Mouse (Mus musculus) limb, embryonic 14.5 days (tissue): ENCODE measurements at regions not wholly inside any gene's neighbourhood (a gene's known extent, or its start where the extent isn't known, plus 50 kb on each side); places are given as distances from the start of the nearest gene placed in this dataset.

Experiments used
- ATAC-seq: fragments of 200-750 bp; cut with Nextera tagmentation; 2 replicates; pipeline ENCODE4 v1.8.0; 2017; ENCODE audit warnings: low read depth, moderate number of reproducible peaks, moderate TSS enrichment; ENCODE audit not compliant: low FRiP score
- DNase-seq: peaks from one replicate; pipeline ENCODE4 v3.0.0-alpha.2; 2015; ENCODE audit warnings: low spot score
- H3K27ac ChIP-seq: fragments of 300-500 bp; sonication (generic); replicated peaks from 2 replicates; pipeline ENCODE4 v1.5.1; 2014; ENCODE audit warnings: low read depth, mild to moderate bottlenecking, low read length, moderate library complexity, mixed read lengths
- H3K27me3 ChIP-seq: fragments of 300-500 bp; sonication (generic); 2 replicates; pipeline ENCODE4 v1.6.1; 2014; ENCODE audit warnings: low read length, mixed read lengths; ENCODE audit not compliant: control insufficient read depth, insufficient read depth
- H3K36me3 ChIP-seq: fragments of 300-500 bp; sonication (generic); 2 replicates; pipeline ENCODE4 v1.6.1; 2014; ENCODE audit warnings: mild to moderate bottlenecking, low read length, moderate library complexity, mixed read lengths; ENCODE audit not compliant: control insufficient read depth, insufficient read depth
- H3K4me1 ChIP-seq: fragments of 300-500 bp; sonication (generic); 2 replicates; pipeline ENCODE4 v1.6.1; 2014; ENCODE audit warnings: antibody characterized with exemption, low read length, mixed read lengths; ENCODE audit not compliant: control insufficient read depth, insufficient read depth
- H3K4me2 ChIP-seq: fragments of 300-500 bp; sonication (generic); replicated peaks from 2 replicates; pipeline ENCODE4 v1.6.1; 2014; ENCODE audit warnings: low read depth, mild to moderate bottlenecking, low read length, moderate library complexity; ENCODE audit not compliant: severe bottlenecking
- H3K4me3 ChIP-seq: fragments of 300-500 bp; sonication (generic); replicated peaks from 2 replicates; pipeline ENCODE4 v1.5.1; 2014; ENCODE audit warnings: low read length
- H3K9ac ChIP-seq: fragments of 300-500 bp; sonication (generic); 2 replicates; pipeline ENCODE4 v1.6.1; 2014; ENCODE audit warnings: mild to moderate bottlenecking, low read depth, low read length, moderate library complexity; ENCODE audit not compliant: severe bottlenecking
- H3K9me3 ChIP-seq: fragments of 300-500 bp; sonication (generic); 2 replicates; pipeline ENCODE4 v1.6.1; 2016; ENCODE audit warnings: low read length; ENCODE audit not compliant: control insufficient read depth
- POLR2A ChIP-seq: fragments of 200-500 bp; IDR thresholded peaks from 2 replicates; pipeline ENCODE4 v1.8.0; 2012; ENCODE audit warnings: inconsistent platforms, mild to moderate bottlenecking, moderate library complexity, borderline replicate concordance; ENCODE audit not compliant: insufficient read depth, insufficient read length; ENCODE audit errors: extremely low read depth
- WGBS: fragments of 180-500 bp; shearing (Covaris S2); extraction: QIAGEN DNeasy Blood & Tissue Kit; methylation state at CpG from one replicate; pipeline ENCODE4 v1.1.7; 2014; 5-methylcytosine and 5-hydroxymethylcytosine counted together

DNA sequence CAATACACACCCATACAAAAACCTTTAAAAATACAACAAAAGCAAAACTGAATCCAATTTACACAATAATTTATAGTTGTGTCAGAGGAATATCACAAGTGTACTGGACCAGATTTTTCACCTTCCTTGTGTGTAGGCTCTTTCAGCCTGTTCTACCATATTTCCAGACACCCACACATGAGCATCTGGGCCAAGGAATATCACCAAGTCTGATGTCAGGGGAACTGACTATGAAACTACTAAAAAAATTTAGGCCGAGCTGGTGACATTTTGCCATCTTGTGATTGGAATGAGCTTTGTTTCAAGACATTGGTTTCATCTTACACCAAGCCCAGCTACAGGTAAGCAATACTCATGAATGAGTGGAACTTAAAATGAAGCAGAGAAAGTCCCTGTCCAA, 234.9 kb upstream of the Emcn start:
- no peaks in the 10 kb centered on the region for H3K9me3 ChIP-seq
- no peaks in the 10 kb centered on the region for H3K27me3 ChIP-seq
- no peak overlapping the region for H3K9ac ChIP-seq
- WGBS = 74% methylated on average over 1 of the region's 1 CpGs
- H3K4me3 ChIP-seq = no peak overlapping the region
- no peak for TF ChIP-seq POLR2A
- ATAC-seq (no peak), DNase-seq (no peak)
- H3K36me3 ChIP-seq = no peaks in the 10 kb centered on the region
- H3K4me1 ChIP-seq = no peaks in the 10 kb centered on the region
- no peak overlapping the region for H3K27ac ChIP-seq
- no peak overlapping the region for H3K4me2 ChIP-seq

DNA sequence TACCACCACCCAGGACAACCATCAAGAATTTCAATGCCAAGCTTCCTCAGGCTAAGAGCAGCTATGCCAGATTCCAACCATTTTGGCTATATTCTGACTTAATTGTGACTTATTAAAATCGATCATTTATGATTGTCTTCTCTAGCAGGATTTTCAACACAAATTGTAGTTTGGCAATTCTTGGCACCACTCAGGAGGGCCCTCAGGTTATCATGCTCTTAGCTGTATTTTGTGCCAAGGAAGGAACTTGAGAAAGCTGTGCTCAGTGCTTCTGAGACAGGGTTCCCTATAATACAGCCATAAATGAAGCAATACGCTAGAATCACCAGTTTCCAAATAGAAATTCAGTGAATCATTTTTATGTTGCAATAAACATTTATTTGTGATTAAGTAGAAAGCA, 232.7 kb upstream of the Emcn start:
- H3K27ac ChIP-seq = no peak overlapping the region
- H3K4me1 ChIP-seq = no peaks in the 10 kb centered on the region
- H3K4me2 ChIP-seq = no peak overlapping the region
- no peaks in the 10 kb centered on the region for H3K9me3 ChIP-seq
- 88% methylated on average over 2 of the region's 2 CpGs for WGBS
- no peak overlapping the region for H3K9ac ChIP-seq
- ATAC-seq (no peak), DNase-seq (no peak)
- no peak overlapping the region for H3K4me3 ChIP-seq
- H3K36me3 ChIP-seq = no peaks in the 10 kb centered on the region
- H3K27me3 ChIP-seq = no peaks in the 10 kb centered on the region
- TF ChIP-seq POLR2A = no peak

DNA sequence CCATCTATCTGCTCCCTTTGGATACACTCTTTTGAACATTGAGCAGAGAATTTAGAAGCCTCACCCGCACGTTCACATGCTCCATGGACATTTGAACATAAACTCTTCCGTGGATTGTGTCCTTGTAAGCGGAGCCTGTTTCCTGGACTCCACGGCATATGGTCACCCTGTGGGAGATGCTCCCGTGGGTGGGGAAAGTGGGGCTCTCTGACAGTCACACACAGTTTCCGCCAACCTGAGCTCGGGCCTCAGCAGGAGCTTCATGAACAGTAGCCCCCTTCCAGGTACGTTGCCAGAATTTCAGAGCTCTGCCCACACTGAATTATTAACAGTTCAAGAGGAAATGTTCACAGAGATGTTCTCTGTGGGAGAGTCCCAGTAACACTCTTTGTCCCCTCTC, 231.1 kb upstream of the Emcn start:
- no peak overlapping the region for H3K27ac ChIP-seq
- DNase-seq (no peak), ATAC-seq (no peak)
- H3K9me3 ChIP-seq = no peaks in the 10 kb centered on the region
- H3K4me3 ChIP-seq = no peak overlapping the region
- TF ChIP-seq POLR2A = no peak
- H3K4me2 ChIP-seq = no peak overlapping the region
- H3K27me3 ChIP-seq = no peaks in the 10 kb centered on the region
- H3K36me3 ChIP-seq = no peaks in the 10 kb centered on the region
- H3K9ac ChIP-seq = no peak overlapping the region
- whole genome bisulfite sequencing = 94% methylated on average over 9 of the region's 9 CpGs
- H3K4me1 ChIP-seq = no peaks in the 10 kb centered on the region

DNA sequence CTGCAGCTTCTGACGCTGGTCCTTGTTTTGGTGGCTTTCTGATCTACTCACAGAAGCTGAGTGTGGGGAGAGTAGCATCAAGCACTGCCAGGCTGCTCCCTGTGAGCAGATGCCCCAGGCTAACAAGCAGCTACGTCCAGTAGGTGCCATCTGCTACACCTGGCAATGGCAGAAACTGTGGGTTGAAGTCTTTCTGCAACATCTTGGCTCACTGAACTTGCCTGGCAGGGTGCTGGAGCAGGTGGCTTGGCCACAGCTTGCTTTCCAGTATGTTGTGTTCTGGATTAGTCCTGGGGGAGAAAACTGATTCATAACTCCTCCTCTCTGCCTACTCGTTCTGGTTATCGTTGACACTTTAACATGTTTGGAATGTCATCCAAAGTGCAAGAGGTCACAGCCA, 230.4 kb upstream of the Emcn start:
- ATAC-seq (no peak), DNase-seq (no peak)
- H3K9ac ChIP-seq = no peak overlapping the region
- no peaks in the 10 kb centered on the region for H3K27me3 ChIP-seq
- no peak for TF ChIP-seq POLR2A
- no peaks in the 10 kb centered on the region for H3K36me3 ChIP-seq
- no peak overlapping the region for H3K4me3 ChIP-seq
- 59% methylated on average over 4 of the region's 4 CpGs for WGBS
- no peaks in the 10 kb centered on the region for H3K9me3 ChIP-seq
- no peak overlapping the region for H3K27ac ChIP-seq
- no peaks in the 10 kb centered on the region for H3K4me1 ChIP-seq
- no peak overlapping the region for H3K4me2 ChIP-seq

DNA sequence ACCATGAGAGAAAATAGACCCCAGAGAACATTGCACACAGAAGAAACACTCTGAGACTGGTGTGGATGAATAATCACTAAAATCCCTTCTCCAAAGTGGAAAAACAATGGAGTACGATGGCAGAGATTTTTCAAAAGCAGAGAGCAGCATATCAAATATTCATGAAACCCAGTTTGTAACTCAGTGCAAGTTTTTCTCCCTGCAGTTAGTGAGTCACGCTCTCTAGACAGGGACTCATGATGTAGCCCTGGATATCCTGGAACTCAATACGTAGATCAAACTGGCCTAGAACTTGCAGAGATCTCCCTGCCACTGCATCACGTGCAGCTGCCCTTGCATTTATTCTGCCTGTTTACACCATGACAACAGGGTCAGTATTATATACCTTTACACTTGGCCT, 210.9 kb upstream of the Emcn start:
- WGBS = 88% methylated on average over 4 of the region's 4 CpGs
- no peak overlapping the region for H3K9ac ChIP-seq
- no peak overlapping the region for H3K4me2 ChIP-seq
- H3K27ac ChIP-seq = no peak overlapping the region
- no peaks in the 10 kb centered on the region for H3K9me3 ChIP-seq
- H3K36me3 ChIP-seq = no peaks in the 10 kb centered on the region
- H3K4me1 ChIP-seq = no peaks in the 10 kb centered on the region
- TF ChIP-seq POLR2A = no peak
- H3K4me3 ChIP-seq = no peak overlapping the region
- no peaks in the 10 kb centered on the region for H3K27me3 ChIP-seq
- ATAC-seq (no peak), DNase-seq (no peak)

DNA sequence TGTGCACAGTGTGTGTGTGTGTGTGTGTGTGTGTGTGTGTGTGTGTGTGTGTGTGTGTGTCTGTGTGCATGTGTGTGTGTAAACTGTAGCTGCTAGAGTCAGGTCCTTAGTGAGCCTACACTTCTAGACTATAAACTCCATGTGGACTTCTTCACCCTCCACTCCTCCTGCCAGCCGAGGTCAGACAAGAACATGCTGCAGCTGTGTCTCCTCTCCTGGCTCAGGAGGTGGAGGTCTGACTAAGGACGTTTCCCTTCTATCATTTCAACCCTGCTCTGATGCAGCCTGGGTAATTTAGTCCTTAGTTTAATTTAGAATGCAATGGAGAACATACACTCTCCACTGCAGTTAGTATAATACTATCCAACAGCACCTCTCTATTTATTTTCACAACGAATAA, 198.8 kb upstream of the Emcn start:
- H3K27ac ChIP-seq = no peak overlapping the region
- no peak overlapping the region for H3K9ac ChIP-seq
- H3K36me3 ChIP-seq = no peaks in the 10 kb centered on the region
- DNase-seq (no peak), ATAC-seq (no peak)
- TF ChIP-seq POLR2A = no peak
- WGBS = 62% methylated on average over 3 of the region's 3 CpGs
- no peaks in the 10 kb centered on the region for H3K9me3 ChIP-seq
- no peaks in the 10 kb centered on the region for H3K27me3 ChIP-seq
- H3K4me1 ChIP-seq = no peaks in the 10 kb centered on the region
- no peak overlapping the region for H3K4me2 ChIP-seq
- H3K4me3 ChIP-seq = no peak overlapping the region
